Mouse (Mus musculus): ENCODE results near the gene Itga4. TPM values are rescaled to one million over a fixed set of nuclear protein-coding genes. Genes with fewer than 3 reads are reported as not detected.

Gene Itga4
- polyA plus RNA-seq, 1 experiment from 2014 or later: 2.6 TPM

DNA sequence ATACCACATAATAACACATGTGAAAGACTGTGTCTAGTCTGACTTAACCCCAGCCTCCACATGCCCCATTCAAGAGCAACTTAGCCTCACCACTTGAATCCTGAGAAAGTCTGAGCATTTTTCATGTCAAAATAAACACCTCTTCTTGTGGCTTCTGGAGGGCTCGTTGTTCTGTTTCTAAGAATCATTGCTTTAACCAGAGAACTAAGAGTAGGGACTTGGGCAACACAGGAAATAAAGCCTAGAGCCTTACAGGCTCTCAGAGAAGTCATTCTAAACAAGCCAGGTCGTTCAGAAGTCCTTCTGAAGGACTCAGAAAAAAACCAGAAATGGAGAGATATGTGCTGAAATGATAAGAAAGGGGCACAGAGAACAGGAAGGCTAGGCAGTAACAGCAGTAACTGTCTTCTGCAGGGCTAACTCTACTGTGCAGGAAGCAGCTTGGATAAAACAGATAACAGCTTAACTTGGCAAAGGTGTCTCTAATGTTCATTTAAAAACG, 14.9 kb downstream of the Itga4 start:
- no peaks in the 10 kb centered on the region for H3K27me3 ChIP-seq
- no peaks in the 10 kb centered on the region for H3K36me3 ChIP-seq (ENCODE audit: poor library complexity, severe bottlenecking)
- H3K9ac ChIP-seq: no peak overlapping the region
- no peaks in the 10 kb centered on the region for H3K9me3 ChIP-seq (replicated peaks)
- H3K4me2 ChIP-seq: no peak overlapping the region
- no peak overlapping the region for H3K27ac ChIP-seq
- 70% methylated on average over 3 of the region's 3 CpGs for WGBS
- H3K4me3 ChIP-seq: no peak overlapping the region
- no peak for ATAC-seq
- H3K4me1 ChIP-seq: no peaks in the 10 kb centered on the region

DNA sequence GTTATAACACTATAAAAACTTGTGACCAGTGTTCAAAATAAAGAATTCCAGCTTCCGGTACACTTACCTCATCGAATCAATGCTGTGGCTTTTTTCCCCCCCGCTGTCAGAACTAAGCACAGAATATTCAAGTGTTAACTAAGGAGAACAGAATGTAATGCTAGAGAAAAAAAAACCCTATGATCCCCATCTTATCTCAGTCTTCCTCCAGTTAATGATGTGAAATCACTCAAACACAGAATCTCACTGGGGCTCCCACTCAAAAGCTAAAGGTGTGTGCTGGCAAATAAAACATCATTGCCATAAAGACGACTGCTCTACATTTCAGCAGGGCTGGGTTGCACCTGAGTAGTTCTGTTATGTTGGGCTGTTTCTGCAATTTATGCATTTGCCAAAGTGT, 16.6 kb downstream of the Itga4 start:
- Histone ChIP-seq H3K27me3 (no peaks in the 10 kb centered on the region), H3K4me1 (no peaks in the 10 kb centered on the region), H3K9ac (no peak overlapping the region), H3K4me3 (no peak overlapping the region), H3K27ac (no peak overlapping the region), H3K4me2 (no peak overlapping the region), H3K9me3 (replicated peaks) (no peaks in the 10 kb centered on the region), H3K36me3 (ENCODE audit: poor library complexity, severe bottlenecking) (no peaks in the 10 kb centered on the region)
- no peak for ATAC-seq
- WGBS: 92% methylated on average over 4 of the region's 4 CpGs

DNA sequence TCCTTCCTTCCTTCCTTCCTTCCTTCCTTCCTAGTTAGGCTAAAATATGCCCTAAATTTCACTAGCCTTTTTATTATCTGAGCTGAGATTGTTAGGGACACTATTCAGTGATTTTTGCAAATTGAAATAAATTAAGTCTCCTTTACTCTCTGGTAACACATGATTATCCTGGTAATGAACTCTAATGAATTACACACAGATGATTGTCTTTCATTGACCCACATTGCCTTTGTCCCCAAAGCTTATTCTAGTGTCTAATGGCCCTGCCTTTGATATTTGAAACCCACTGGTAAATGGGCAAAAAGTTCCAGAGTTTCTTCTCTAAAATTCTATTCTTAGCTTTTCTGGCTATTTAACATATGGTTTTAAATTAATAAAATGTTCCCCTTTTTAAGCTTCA, 23.4 kb downstream of the Itga4 start:
- H3K27ac ChIP-seq: no peak overlapping the region
- no peaks in the 10 kb centered on the region for H3K4me1 ChIP-seq
- no peak overlapping the region for H3K4me3 ChIP-seq

DNA sequence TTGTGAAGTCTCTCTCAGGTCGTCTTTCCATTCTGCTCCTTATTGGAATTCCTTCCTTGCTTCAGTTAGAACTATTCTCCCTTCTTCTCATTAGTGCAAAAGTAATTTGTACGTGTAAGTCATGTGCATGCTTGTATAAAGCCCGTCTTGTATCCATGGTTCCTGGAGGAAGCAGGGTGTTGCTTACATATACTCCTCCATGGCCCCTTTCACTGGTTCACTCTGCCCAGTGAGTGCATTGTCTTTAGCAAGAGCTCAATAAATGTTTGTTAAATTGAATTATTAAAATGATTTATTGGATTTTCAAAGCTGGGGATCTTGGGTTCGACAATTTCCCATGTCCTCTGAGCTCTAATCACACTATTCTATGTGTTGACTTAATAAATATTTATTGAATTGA, 29.0 kb downstream of the Itga4 start:
- Histone ChIP-seq H3K36me3 (ENCODE audit: poor library complexity, severe bottlenecking) (no peaks in the 10 kb centered on the region), H3K27me3 (no peaks in the 10 kb centered on the region), H3K9me3 (replicated peaks) (no peaks in the 10 kb centered on the region), H3K4me1 (no peaks in the 10 kb centered on the region), H3K4me2 (no peak overlapping the region), H3K9ac (no peak overlapping the region), H3K27ac (no peak overlapping the region), H3K4me3 (no peak overlapping the region)
- WGBS: 85% methylated on average over 4 of the region's 4 CpGs
- ATAC-seq: no peak

More for the DNA sequence above, 23.4 kb downstream of the Itga4 start:
- H3K36me3 ChIP-seq (ENCODE audit: poor library complexity, severe bottlenecking): no peaks in the 10 kb centered on the region
- no peak for ATAC-seq
- H3K27me3 ChIP-seq: no peaks in the 10 kb centered on the region
- no peaks in the 10 kb centered on the region for H3K9me3 ChIP-seq (replicated peaks)
- H3K4me2 ChIP-seq: no peak overlapping the region
- no peak overlapping the region for H3K9ac ChIP-seq

DNA sequence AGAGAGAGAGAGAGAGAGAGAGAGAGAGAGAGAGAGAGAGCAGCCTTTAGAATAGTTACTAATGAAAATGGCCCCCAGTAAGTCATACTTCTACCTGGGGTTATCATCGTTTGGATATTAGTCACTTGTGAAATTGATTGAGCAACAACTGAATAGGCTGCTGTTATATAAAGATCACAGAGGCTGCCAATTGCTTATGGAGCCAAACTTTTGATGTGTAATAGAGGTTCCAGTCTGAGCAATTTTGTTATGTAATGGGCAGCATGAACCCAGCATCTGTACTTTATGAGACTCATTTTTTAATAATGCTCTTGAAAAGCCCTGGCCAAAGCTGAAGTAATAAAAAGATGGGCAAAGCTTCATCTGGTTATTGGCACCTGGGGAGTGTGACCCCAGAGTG, 34.9 kb downstream of the Itga4 start:
- H3K4me1 ChIP-seq: peaks cover 9% of the 10 kb centered on the region; the same call in 1 of the 2 replicates
- no peak overlapping the region for H3K4me3 ChIP-seq
- no peak overlapping the region for H3K4me2 ChIP-seq
- no peaks in the 10 kb centered on the region for H3K9me3 ChIP-seq (replicated peaks)
- H3K9ac ChIP-seq: no peak overlapping the region
- no peak overlapping the region for H3K27ac ChIP-seq
- H3K27me3 ChIP-seq: no peaks in the 10 kb centered on the region
- no peak for ATAC-seq
- H3K36me3 ChIP-seq (ENCODE audit: poor library complexity, severe bottlenecking): no peaks in the 10 kb centered on the region
- WGBS: 65% methylated on average over 1 of the region's 1 CpGs

DNA sequence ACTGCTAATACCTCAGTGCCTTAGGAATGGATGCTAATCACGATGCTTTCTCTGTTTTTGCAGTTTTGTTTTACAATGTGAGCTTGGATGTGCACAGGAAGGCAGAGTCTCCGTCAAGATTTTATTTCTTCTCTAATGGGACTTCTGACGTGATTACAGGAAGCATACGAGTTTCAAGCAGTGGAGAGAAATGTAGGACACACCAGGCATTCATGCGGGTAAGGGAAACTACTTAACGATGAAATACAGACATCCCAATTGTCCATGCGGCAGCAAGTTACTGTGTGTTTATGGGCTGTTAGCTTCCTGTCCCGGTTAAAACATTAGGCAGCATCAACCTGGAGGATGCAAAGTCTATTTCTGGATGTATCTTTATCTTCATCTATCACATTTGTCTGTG, 36.7 kb downstream of the Itga4 start:
- no peak for ATAC-seq
- Histone ChIP-seq H3K27me3 (no peaks in the 10 kb centered on the region), H3K4me1 (peaks cover 9% of the 10 kb centered on the region; the same call in 1 of the 2 replicates), H3K4me3 (no peak overlapping the region), H3K36me3 (ENCODE audit: poor library complexity, severe bottlenecking) (no peaks in the 10 kb centered on the region), H3K4me2 (no peak overlapping the region), H3K9ac (no peak overlapping the region), H3K9me3 (replicated peaks) (no peaks in the 10 kb centered on the region), H3K27ac (no peak overlapping the region)
- WGBS: 70% methylated on average over 8 of the region's 8 CpGs

DNA sequence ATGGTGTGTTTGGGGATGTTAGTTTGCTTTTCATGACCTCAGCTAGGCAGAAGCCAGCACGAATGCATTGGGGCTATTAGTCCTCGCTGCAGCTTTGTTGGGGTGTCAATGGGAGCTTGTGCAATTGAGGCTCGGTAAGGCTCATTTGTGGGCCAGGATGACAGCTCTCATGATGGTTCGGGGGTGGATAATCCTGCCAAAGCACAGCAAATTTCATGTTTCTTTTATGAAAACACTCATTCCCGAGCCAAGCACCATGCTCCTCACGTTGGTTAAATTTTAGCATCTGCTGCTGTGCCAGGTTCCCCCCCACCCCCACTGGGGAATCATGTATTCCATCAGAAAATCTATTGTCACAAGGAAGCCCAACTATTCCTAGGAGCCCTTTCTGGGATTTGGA, 37.2 kb downstream of the Itga4 start:
- H3K27ac ChIP-seq: no peak overlapping the region
- H3K4me1 ChIP-seq: peaks cover 9% of the 10 kb centered on the region; the same call in 1 of the 2 replicates
- no peak for ATAC-seq
- H3K36me3 ChIP-seq (ENCODE audit: poor library complexity, severe bottlenecking): no peaks in the 10 kb centered on the region
- WGBS: 62% methylated on average over 6 of the region's 6 CpGs
- no peak overlapping the region for H3K9ac ChIP-seq
- no peaks in the 10 kb centered on the region for H3K9me3 ChIP-seq (replicated peaks)
- no peak overlapping the region for H3K4me2 ChIP-seq
- H3K4me3 ChIP-seq: no peak overlapping the region
- no peaks in the 10 kb centered on the region for H3K27me3 ChIP-seq

DNA sequence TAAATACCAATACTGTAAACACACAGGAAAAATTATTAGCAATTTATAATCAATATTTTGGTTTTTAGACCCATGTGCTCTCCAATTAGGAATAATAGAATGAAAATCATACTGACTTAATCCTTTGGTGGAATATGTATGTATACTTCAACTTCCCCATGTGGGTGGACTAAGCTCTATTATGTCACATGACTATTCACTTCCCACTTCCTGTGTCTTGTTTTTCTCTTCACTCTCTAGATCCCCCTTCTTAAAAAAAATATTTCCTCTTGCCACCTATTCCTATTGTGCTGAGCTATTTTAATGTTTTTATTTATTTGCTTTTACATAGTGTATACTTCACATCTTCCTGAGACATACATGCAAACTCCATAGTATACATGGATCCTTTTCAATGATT, 47.2 kb downstream of the Itga4 start:
- no peaks in the 10 kb centered on the region for H3K9me3 ChIP-seq (replicated peaks)
- no peaks in the 10 kb centered on the region for H3K36me3 ChIP-seq (ENCODE audit: poor library complexity, severe bottlenecking)
- H3K27me3 ChIP-seq: no peaks in the 10 kb centered on the region
- H3K4me1 ChIP-seq: no peaks in the 10 kb centered on the region
- H3K4me3 ChIP-seq: no peak overlapping the region
- H3K4me2 ChIP-seq: no peak overlapping the region
- ATAC-seq: no peak
- H3K27ac ChIP-seq: no peak overlapping the region
- no peak overlapping the region for H3K9ac ChIP-seq

DNA sequence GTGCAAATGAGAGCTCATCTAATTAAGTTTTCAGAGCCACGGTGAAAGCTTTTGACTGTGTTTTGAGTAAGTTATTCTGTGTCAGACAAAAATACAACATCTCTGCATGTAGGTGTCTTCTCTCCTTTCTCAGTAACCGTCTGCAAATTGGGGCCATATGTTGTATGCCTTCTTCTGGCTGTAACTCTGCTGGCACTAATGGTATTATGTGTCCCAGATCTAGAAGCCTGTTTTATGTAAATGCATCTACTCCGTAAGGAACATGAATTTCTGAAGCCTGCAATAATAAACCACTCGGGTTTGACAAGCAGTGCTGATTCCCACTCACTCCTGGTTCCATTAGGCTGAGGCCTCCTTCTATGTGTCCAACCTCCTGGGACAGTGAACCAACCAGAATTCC, 52.3 kb downstream of the Itga4 start:
- no peak overlapping the region for H3K4me3 ChIP-seq
- peak; percentile 36; the same call in 1 of the 2 replicates for ATAC-seq
- H3K9me3 ChIP-seq (replicated peaks): no peaks in the 10 kb centered on the region
- no peaks in the 10 kb centered on the region for H3K27me3 ChIP-seq
- no peak overlapping the region for H3K9ac ChIP-seq
- WGBS: 71% methylated on average over 4 of the region's 4 CpGs
- H3K27ac ChIP-seq: no peak overlapping the region
- no peak overlapping the region for H3K4me2 ChIP-seq
- no peaks in the 10 kb centered on the region for H3K36me3 ChIP-seq (ENCODE audit: poor library complexity, severe bottlenecking)
- H3K4me1 ChIP-seq: peaks cover 13% of the 10 kb centered on the region

DNA sequence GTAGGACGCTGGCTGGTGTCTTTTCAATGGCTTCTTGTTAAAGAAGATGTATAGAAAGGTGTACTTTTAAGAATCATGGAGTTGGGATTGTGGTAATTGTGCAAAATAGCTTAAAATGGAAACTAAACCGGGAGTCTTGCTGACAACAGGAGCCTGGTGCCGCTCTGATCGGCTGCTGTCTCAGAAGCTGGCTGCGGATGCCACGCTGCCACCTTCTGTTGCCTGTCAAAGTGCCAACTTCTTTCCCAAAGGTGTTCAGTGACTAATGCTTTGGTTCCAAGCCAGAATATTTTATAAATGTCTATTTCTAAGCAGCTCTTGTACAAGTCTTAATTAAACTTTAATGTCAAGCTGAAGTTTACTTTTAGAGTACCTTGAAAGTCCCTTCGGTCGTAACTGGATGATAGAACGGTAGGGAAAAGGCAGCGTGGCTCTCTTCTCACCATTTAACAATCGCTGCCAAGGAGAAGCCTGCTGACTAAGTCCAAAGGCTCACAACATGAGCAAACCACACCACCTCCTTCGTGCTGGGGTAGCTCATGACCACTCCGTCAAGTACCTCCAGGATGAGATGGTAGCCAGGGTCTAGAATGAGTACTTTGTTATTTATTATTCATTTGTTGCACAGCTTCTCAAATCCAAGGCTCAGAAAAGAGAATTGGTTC, 54.4 kb downstream of the Itga4 start:
- Histone ChIP-seq H3K4me2 (no peak overlapping the region), H3K27me3 (no peaks in the 10 kb centered on the region), H3K27ac (peak overlapping the region; percentile 54), H3K9me3 (replicated peaks) (no peaks in the 10 kb centered on the region), H3K4me1 (peaks cover 13% of the 10 kb centered on the region), H3K9ac (no peak overlapping the region), H3K4me3 (no peak overlapping the region), H3K36me3 (ENCODE audit: poor library complexity, severe bottlenecking) (no peaks in the 10 kb centered on the region)
- WGBS: 70% methylated on average over 13 of the region's 13 CpGs
- peak; percentile 45; the same call in 1 of the 2 replicates for ATAC-seq

DNA sequence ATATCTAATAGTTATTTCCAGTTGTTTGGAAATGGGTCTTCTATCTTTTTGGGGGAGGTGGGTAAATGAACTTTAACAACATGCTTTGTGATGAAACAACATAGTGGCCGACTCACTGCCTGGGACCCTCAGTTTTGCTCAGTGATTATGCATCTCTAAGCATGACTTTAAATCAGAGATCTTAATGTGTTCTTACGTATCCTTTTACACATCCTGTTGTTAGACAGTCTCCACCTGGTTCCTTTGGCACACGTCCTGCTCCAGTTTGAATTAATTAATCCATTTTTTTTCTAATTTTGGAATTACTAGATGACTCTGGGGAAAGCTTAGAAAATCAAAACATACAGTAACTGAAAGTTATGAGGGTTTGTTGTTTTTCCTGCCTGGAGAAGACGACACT, 57.3 kb downstream of the Itga4 start:
- no peaks in the 10 kb centered on the region for H3K9me3 ChIP-seq (replicated peaks)
- H3K4me1 ChIP-seq: peaks cover 19% of the 10 kb centered on the region
- H3K4me3 ChIP-seq: no peak overlapping the region
- ATAC-seq: no peak
- H3K27ac ChIP-seq: no peak overlapping the region
- WGBS: 74% methylated on average over 4 of the region's 4 CpGs
- no peaks in the 10 kb centered on the region for H3K27me3 ChIP-seq
- H3K4me2 ChIP-seq: no peak overlapping the region
- no peaks in the 10 kb centered on the region for H3K36me3 ChIP-seq (ENCODE audit: poor library complexity, severe bottlenecking)
- H3K9ac ChIP-seq: no peak overlapping the region

DNA sequence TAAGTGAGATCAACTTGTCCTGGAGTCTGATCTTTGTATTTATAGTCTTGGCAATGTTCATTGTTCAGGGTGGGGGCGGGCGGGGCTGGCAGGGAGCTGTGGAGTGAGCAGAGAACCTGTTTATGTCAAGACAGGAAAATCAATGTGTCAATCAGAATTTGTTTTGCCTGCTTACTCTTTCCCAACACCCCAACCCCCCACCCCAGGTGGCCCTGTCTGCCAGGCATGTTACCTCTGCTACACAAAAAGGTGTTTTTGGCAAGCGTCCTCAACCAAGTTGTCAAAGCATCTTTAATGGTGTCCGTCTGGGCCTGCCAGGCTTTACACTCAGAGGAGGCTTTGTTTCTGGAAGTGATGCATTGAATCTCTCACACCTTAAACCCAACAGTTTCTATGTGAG, 59.9 kb downstream of the Itga4 start:
- Histone ChIP-seq H3K9me3 (replicated peaks) (no peaks in the 10 kb centered on the region), H3K27me3 (no peaks in the 10 kb centered on the region), H3K36me3 (ENCODE audit: poor library complexity, severe bottlenecking) (no peaks in the 10 kb centered on the region), H3K27ac (no peak overlapping the region), H3K4me2 (no peak overlapping the region), H3K4me1 (peaks cover 9% of the 10 kb centered on the region; the same call in 1 of the 2 replicates), H3K4me3 (no peak overlapping the region), H3K9ac (no peak overlapping the region)
- 65% methylated on average over 4 of the region's 4 CpGs for WGBS
- ATAC-seq: peak; percentile 75

Measured in forebrain, embryonic 13.5 days (tissue).